In genomic region chr10:81560719-81561459, GRCm38 (mm10) we compare ENCODE assay signal across 8 mouse cellular contexts. TPM values are rescaled to one million over a fixed set of nuclear protein-coding genes. Genes with fewer than 3 reads are reported as not detected.
DNase-seq lines count a peak whose midpoint lies in the region; ATAC-seq and TF ChIP-seq lines count a peak whose summit lies in the region.

No protein-coding gene starts in this region.

- no peak for ATAC-seq in forebrain, embryonic 11.5 days (replicated peaks; ENCODE audit: low FRiP score)
- 0 out of 2 replicates have a peak, but pooled peaks have one; percentile 2 for ATAC-seq in lung, embryonic 15.5 days (ENCODE audit: borderline replicate concordance, extremely low read depth, low FRiP score, low TSS enrichment)

- no peak for TF ChIP-seq POLR2A in testis, adult 2 months (IDR thresholded peaks at IDR 0.05; ENCODE audit: control insufficient read depth, low read depth, low read length)
- TF ChIP-seq POLR2A in olfactory bulb, adult 2 months (IDR thresholded peaks at IDR 0.05; ENCODE audit: insufficient read depth, low read depth, low read length), result no peak

- H3K4me1 ChIP-seq in testis, adult 2 months (ENCODE audit: control insufficient read depth, insufficient read depth, low read length), result peaks cover 8% of the 10 kb centered on the region
- H3K4me1 ChIP-seq in forebrain, embryonic 11.5 days (replicated peaks; ENCODE audit: control insufficient read depth, insufficient read depth, low read length), result peaks cover 23% of the 10 kb centered on the region
- H3K4me1 ChIP-seq in lung, embryonic 15.5 days, result peaks cover 53% of the 10 kb centered on the region
- peaks cover 39% of the 10 kb centered on the region for H3K4me1 ChIP-seq in olfactory bulb, adult 2 months (ENCODE audit: control insufficient read depth, insufficient read depth, low read length)

- no peaks in the 10 kb centered on the region for H3K27me3 ChIP-seq in testis, adult 2 months (ENCODE audit: control insufficient read depth, insufficient read depth, low read length)
- H3K27me3 ChIP-seq in forebrain, embryonic 11.5 days (ENCODE audit: control insufficient read depth, insufficient read depth, low read length), result peaks cover 14% of the 10 kb centered on the region
- H3K27me3 ChIP-seq in lung, embryonic 15.5 days, result no peaks in the 10 kb centered on the region

- H3K4me2 ChIP-seq in forebrain, embryonic 11.5 days (ENCODE audit: low read depth, low read length, severe bottlenecking), result peak overlapping the region; percentile 90
- peak overlapping the region; percentile 84 for H3K4me2 ChIP-seq in lung, embryonic 15.5 days

- H3K36me3 ChIP-seq in testis, adult 2 months (ENCODE audit: control insufficient read depth, insufficient read depth, low read length), result no peaks in the 10 kb centered on the region
- peaks cover 2% of the 10 kb centered on the region; the same call in 1 of the 2 replicates for H3K36me3 ChIP-seq in forebrain, embryonic 11.5 days (ENCODE audit: control insufficient read depth, insufficient read depth, low read length)
- H3K36me3 ChIP-seq in lung, embryonic 15.5 days, result peaks cover 21% of the 10 kb centered on the region

- whole genome bisulfite sequencing in forebrain, embryonic 11.5 days, result 32% methylated on average over 16 of the region's 16 CpGs
- WGBS in lung, embryonic 15.5 days, result 12% methylated on average over 16 of the region's 16 CpGs
- WGBS in olfactory bulb, adult 2 months, result 38% methylated on average over 16 of the region's 16 CpGs

- peak overlapping the region; percentile 96 for H3K9ac ChIP-seq in forebrain, embryonic 11.5 days (ENCODE audit: low read length)
- peak overlapping the region; percentile 98 for H3K9ac ChIP-seq in lung, embryonic 15.5 days

- TF ChIP-seq CTCF in testis, adult 2 months (IDR thresholded peaks at IDR 0.05; ENCODE audit: control insufficient read depth, insufficient read depth, insufficient replicate concordance, low read depth, low read length), result no peak
- no peak for TF ChIP-seq CTCF in olfactory bulb, adult 2 months (IDR thresholded peaks at IDR 0.05; ENCODE audit: insufficient read depth, low read depth, low read length)

- H3K9me3 ChIP-seq in forebrain, embryonic 11.5 days (ENCODE audit: control insufficient read depth, low read length), result no peaks in the 10 kb centered on the region
- H3K9me3 ChIP-seq in lung, embryonic 15.5 days, result no peaks in the 10 kb centered on the region

- DNase-seq in testis, postnatal 10 days (ENCODE audit: low spot score), result no peak
- no peak for DNase-seq in forebrain, embryonic 11.5 days (ENCODE audit: low spot score)
- DNase-seq in kidney, adult 11 months, result peak; percentile 69
- no peak for DNase-seq in adipocyte (ENCODE audit: low spot score)
- DNase-seq in urinary bladder, adult 18-20 months (ENCODE audit: low spot score in 2 of 2), result no peak

- H3K4me3 ChIP-seq in testis, adult 2 months (ENCODE audit: control insufficient read depth, low read depth, low read length), result peak overlapping the region; percentile 65
- H3K4me3 ChIP-seq in forebrain, embryonic 11.5 days (ENCODE audit: low read depth, low read length), result peak overlapping the region; percentile 73
- peak overlapping the region; percentile 81 for H3K4me3 ChIP-seq in lung, embryonic 15.5 days
- peak overlapping the region; percentile 99 for H3K4me3 ChIP-seq in olfactory bulb, adult 2 months (ENCODE audit: insufficient read depth, low read depth, low read length)

- no peak overlapping the region; the same call in 1 of the 2 replicates for H3K27ac ChIP-seq in testis, adult 2 months (ENCODE audit: control insufficient read depth, insufficient read depth, low read depth, low read length)
- no peak overlapping the region for H3K27ac ChIP-seq in forebrain, embryonic 11.5 days (ENCODE audit: low read depth, low read length)
- H3K27ac ChIP-seq in lung, embryonic 15.5 days, result peak overlapping the region; percentile 88
- H3K27ac ChIP-seq in olfactory bulb, adult 2 months (ENCODE audit: insufficient read depth, low read depth, low read length), result no peak overlapping the region

RNA-seq across cellular contexts. Expression of gene Aes, which starts 1.6 kb away (rescaled TPM):
- polyA plus RNA-seq in testis, adult 2 months (2012; rRNA removed), result 154 and 172 TPM in 2 replicates
- polyA plus RNA-seq in forebrain, embryonic 11.5 days (2014; fragmentation: Nextera tagmentation; extraction: Ambion mirVana), result 324 and 355 TPM in 2 replicates
- polyA plus RNA-seq in lung, embryonic 15.5 days (2015; fragmentation: Nextera tagmentation; extraction: Ambion mirVana), result 662 and 670 TPM in 2 replicates
- polyA plus RNA-seq in olfactory bulb, adult 2 months (2012; ENCODE audit: insufficient read depth, insufficient read length, low replicate concordance, missing spikeins), result 1,500 TPM in 1 of 2 replicates, not detected in the other

RNA-seq across cellular contexts. Expression of gene Tle2, which starts 13.5 kb away (rescaled TPM):
- 19.0 and 22.1 TPM in 2 replicates for polyA plus RNA-seq in testis, adult 2 months (2012; rRNA removed)
- 7.2 and 8.1 TPM in 2 replicates for polyA plus RNA-seq in forebrain, embryonic 11.5 days (2014; fragmentation: Nextera tagmentation; extraction: Ambion mirVana)
- polyA plus RNA-seq in lung, embryonic 15.5 days (2015; fragmentation: Nextera tagmentation; extraction: Ambion mirVana), result 39.3 and 49.7 TPM in 2 replicates
- not detected in 2 replicates for polyA plus RNA-seq in olfactory bulb, adult 2 months (2012; ENCODE audit: insufficient read depth, insufficient read length, low replicate concordance, missing spikeins)

RNA-seq across cellular contexts. Expression of gene Gna11, which starts 15.9 kb away (rescaled TPM):
- polyA plus RNA-seq in testis, adult 2 months (2012; rRNA removed), result 26.3 and 28.9 TPM in 2 replicates
- 77.1 and 84.5 TPM in 2 replicates for polyA plus RNA-seq in forebrain, embryonic 11.5 days (2014; fragmentation: Nextera tagmentation; extraction: Ambion mirVana)
- polyA plus RNA-seq in lung, embryonic 15.5 days (2015; fragmentation: Nextera tagmentation; extraction: Ambion mirVana), result 72.7 and 74.2 TPM in 2 replicates
- polyA plus RNA-seq in olfactory bulb, adult 2 months (2012; ENCODE audit: insufficient read depth, insufficient read length, low replicate concordance, missing spikeins), result not detected in 2 replicates

RNA-seq across cellular contexts. Expression of gene Gna15, which starts 36.9 kb away (rescaled TPM):
- polyA plus RNA-seq in testis, adult 2 months (2012; rRNA removed), result 1.0 and 1.2 TPM in 2 replicates
- polyA plus RNA-seq in forebrain, embryonic 11.5 days (2014; fragmentation: Nextera tagmentation; extraction: Ambion mirVana), result 0.45 and 0.68 TPM in 2 replicates
- 1.7 and 1.8 TPM in 2 replicates for polyA plus RNA-seq in lung, embryonic 15.5 days (2015; fragmentation: Nextera tagmentation; extraction: Ambion mirVana)
- polyA plus RNA-seq in olfactory bulb, adult 2 months (2012; ENCODE audit: insufficient read depth, insufficient read length, low replicate concordance, missing spikeins), result not detected in 2 replicates

RNA-seq across cellular contexts. Expression of gene Tle6, which starts 40.0 kb away (rescaled TPM):
- 16.5 and 16.9 TPM in 2 replicates for polyA plus RNA-seq in testis, adult 2 months (2012; rRNA removed)
- 3.9 and 7.7 TPM in 2 replicates for polyA plus RNA-seq in forebrain, embryonic 11.5 days (2014; fragmentation: Nextera tagmentation; extraction: Ambion mirVana)
- polyA plus RNA-seq in lung, embryonic 15.5 days (2015; fragmentation: Nextera tagmentation; extraction: Ambion mirVana), result 28.1 and 29.3 TPM in 2 replicates
- not detected in 2 replicates for polyA plus RNA-seq in olfactory bulb, adult 2 months (2012; ENCODE audit: insufficient read depth, insufficient read length, low replicate concordance, missing spikeins)
